Mouse (Mus musculus) limb, embryonic 15.5 days (tissue): Measurements from ENCODE around the gene Tubb2b. TPM values are rescaled to one million over a fixed set of nuclear protein-coding genes. Genes with fewer than 3 reads are reported as not detected.

Experiments used
- ATAC-seq: fragments of 200-750 bp; cut with Nextera tagmentation; 2 replicates; pipeline ENCODE4 v1.8.0; 2017; ENCODE audit warnings: low read depth, moderate TSS enrichment; ENCODE audit not compliant: insufficient number of reproducible peaks, low FRiP score, low TSS enrichment
- H3K27ac ChIP-seq: fragments of 300-500 bp; sonication (generic); 2 replicates; pipeline ENCODE4 v1.5.1; 2015; ENCODE audit warnings: moderate library complexity, mild to moderate bottlenecking, inconsistent platforms
- H3K27me3 ChIP-seq: fragments of 300-500 bp; sonication (generic); 2 replicates; pipeline ENCODE4 v1.6.1; 2015; ENCODE audit warnings: inconsistent platforms
- H3K36me3 ChIP-seq: fragments of 300-500 bp; sonication (generic); 2 replicates; pipeline ENCODE4 v1.6.1; 2015; ENCODE audit warnings: inconsistent platforms
- H3K4me1 ChIP-seq: fragments of 300-500 bp; sonication (generic); 2 replicates; pipeline ENCODE4 v1.6.1; 2015; ENCODE audit warnings: inconsistent platforms
- H3K4me2 ChIP-seq: fragments of 300-500 bp; sonication (generic); 2 replicates; pipeline ENCODE4 v1.6.1; 2015; ENCODE audit warnings: mild to moderate bottlenecking, inconsistent platforms
- H3K4me3 ChIP-seq: fragments of 300-500 bp; sonication (generic); 2 replicates; pipeline ENCODE4 v1.5.1; 2015; ENCODE audit warnings: mild to moderate bottlenecking, inconsistent platforms
- H3K9ac ChIP-seq: fragments of 300-500 bp; sonication (generic); 2 replicates; pipeline ENCODE4 v1.6.1; 2015; ENCODE audit warnings: inconsistent platforms
- H3K9me3 ChIP-seq: fragments of 300-500 bp; sonication (generic); 2 replicates; pipeline ENCODE4 v1.6.1; 2016; ENCODE audit warnings: inconsistent platforms
- WGBS: fragments of 180-500 bp; shearing (Covaris S2); methylation state at CpG from one replicate; pipeline ENCODE4 v1.1.7; 2015; 5-methylcytosine and 5-hydroxymethylcytosine counted together
- polyA plus RNA-seq: library from polyadenylated mRNA; unstranded; fragments of >200 nt; fragmentation: Nextera tagmentation; extraction: Ambion mirVana; gene quantifications from 2 replicates; pipeline ENCODE4 v1.2.1, GENCODE M21; 2015

Tubb2b gene
- polyA plus RNA-seq, 1 experiment from 2014 or later, result 33.5 TPM

GRCm38 (mm10) chr13:34153254-34154011, 23.2 kb upstream of the Tubb2b start:
- Histone ChIP-seq H3K9ac (no peak overlapping the region), H3K4me1 (peaks cover 44% of the 10 kb centered on the region), H3K27me3 (no peaks in the 10 kb centered on the region), H3K27ac (peak overlapping the region; percentile 22; the same call in 1 of the 2 replicates), H3K4me2 (no peak overlapping the region), H3K4me3 (no peak overlapping the region), H3K9me3 (no peaks in the 10 kb centered on the region), H3K36me3 (no peaks in the 10 kb centered on the region)
- ATAC-seq, result no peak
- 65% methylated on average over 5 of the region's 5 CpGs for WGBS

- Histone ChIP-seq H3K27me3 (no peaks in the 10 kb centered on the region), H3K4me1 (peaks cover 44% of the 10 kb centered on the region), H3K4me3 (no peak overlapping the region), H3K9me3 (no peaks in the 10 kb centered on the region), H3K36me3 (no peaks in the 10 kb centered on the region), H3K27ac (no peak overlapping the region), H3K4me2 (no peak overlapping the region), H3K9ac (no peak overlapping the region)
- ATAC-seq, result no peak
- WGBS, result 58% methylated on average over 7 of the region's 7 CpGs
Observed at GRCm38 (mm10) chr13:34152695-34153094, 22.4 kb upstream of the Tubb2b start.

- 91% methylated on average over 1 of the region's 1 CpGs for WGBS
Observed at GRCm38 (mm10) chr13:34151425-34151824, 21.2 kb upstream of the Tubb2b start.

GRCm38 (mm10) chr13:34150271-34151027, 20.2 kb upstream of the Tubb2b start:
- Histone ChIP-seq H3K4me2 (peak overlapping the region; percentile 33), H3K9ac (no peak overlapping the region), H3K27ac (peak overlapping the region; percentile 83), H3K4me3 (no peak overlapping the region), H3K27me3 (no peaks in the 10 kb centered on the region), H3K9me3 (no peaks in the 10 kb centered on the region), H3K4me1 (peaks cover 40% of the 10 kb centered on the region), H3K36me3 (no peaks in the 10 kb centered on the region)
- no peak for ATAC-seq
- 11% methylated on average over 19 of the region's 19 CpGs for WGBS

More at GRCm38 (mm10) chr13:34151425-34151824, 21.2 kb upstream of the Tubb2b start:
- no peak overlapping the region for H3K4me2 ChIP-seq
- no peak overlapping the region for H3K9ac ChIP-seq
- H3K36me3 ChIP-seq, result no peaks in the 10 kb centered on the region
- no peak for ATAC-seq
- no peak overlapping the region for H3K27ac ChIP-seq
- no peaks in the 10 kb centered on the region for H3K27me3 ChIP-seq
- H3K9me3 ChIP-seq, result no peaks in the 10 kb centered on the region
- H3K4me3 ChIP-seq, result no peak overlapping the region
- H3K4me1 ChIP-seq, result peaks cover 40% of the 10 kb centered on the region

GRCm38 (mm10) chr13:34149463-34150176, 19.4 kb upstream of the Tubb2b start:
- Histone ChIP-seq H3K27me3 (no peaks in the 10 kb centered on the region), H3K9me3 (no peaks in the 10 kb centered on the region), H3K9ac (no peak overlapping the region), H3K27ac (peak overlapping the region; percentile 83), H3K4me1 (peaks cover 37% of the 10 kb centered on the region), H3K4me2 (peak overlapping the region; percentile 70), H3K36me3 (no peaks in the 10 kb centered on the region), H3K4me3 (peak overlapping the region; percentile 44)
- WGBS, result 59% methylated on average over 5 of the region's 5 CpGs
- no peak for ATAC-seq

- peak; percentile 66 for ATAC-seq
- WGBS, result 4% methylated on average over 23 of the region's 23 CpGs
- H3K27me3 ChIP-seq, result no peaks in the 10 kb centered on the region
Observed at GRCm38 (mm10) chr13:34148767-34149392, 18.6 kb upstream of the Tubb2b start.

GRCm38 (mm10) chr13:34148181-34148580, 17.9 kb upstream of the Tubb2b start:
- H3K9ac ChIP-seq, result no peak overlapping the region
- H3K9me3 ChIP-seq, result no peaks in the 10 kb centered on the region
- no peaks in the 10 kb centered on the region for H3K27me3 ChIP-seq
- H3K4me2 ChIP-seq, result peak overlapping the region; percentile 70; the same call in 1 of the 2 replicates
- WGBS, result 76% methylated on average over 3 of the region's 3 CpGs
- peaks cover 23% of the 10 kb centered on the region for H3K4me1 ChIP-seq
- no peak overlapping the region for H3K4me3 ChIP-seq
- no peak for ATAC-seq
- no peaks in the 10 kb centered on the region for H3K36me3 ChIP-seq
- H3K27ac ChIP-seq, result peak overlapping the region; percentile 83

More at GRCm38 (mm10) chr13:34148767-34149392, 18.6 kb upstream of the Tubb2b start:
- Histone ChIP-seq H3K9ac (peak overlapping the region; percentile 45), H3K4me2 (peak overlapping the region; percentile 70), H3K9me3 (no peaks in the 10 kb centered on the region), H3K36me3 (no peaks in the 10 kb centered on the region), H3K27ac (peak overlapping the region; percentile 83), H3K4me3 (peak overlapping the region; percentile 44), H3K4me1 (peaks cover 30% of the 10 kb centered on the region)

GRCm38 (mm10) chr13:34146916-34147315, 16.6 kb upstream of the Tubb2b start:
- Histone ChIP-seq H3K4me1 (peaks cover 19% of the 10 kb centered on the region), H3K9me3 (no peaks in the 10 kb centered on the region), H3K36me3 (no peaks in the 10 kb centered on the region), H3K4me3 (no peak overlapping the region), H3K4me2 (no peak overlapping the region), H3K27ac (no peak overlapping the region), H3K27me3 (no peaks in the 10 kb centered on the region), H3K9ac (no peak overlapping the region)
- no peak for ATAC-seq
- 74% methylated on average over 3 of the region's 3 CpGs for WGBS

- no peaks in the 10 kb centered on the region for H3K9me3 ChIP-seq
- H3K4me1 ChIP-seq, result no peaks in the 10 kb centered on the region
- H3K36me3 ChIP-seq, result no peaks in the 10 kb centered on the region
- WGBS, result 67% methylated on average over 5 of the region's 5 CpGs
- no peaks in the 10 kb centered on the region for H3K27me3 ChIP-seq
- H3K9ac ChIP-seq, result no peak overlapping the region
- no peak overlapping the region for H3K4me3 ChIP-seq
- no peak for ATAC-seq
- no peak overlapping the region for H3K27ac ChIP-seq
- H3K4me2 ChIP-seq, result no peak overlapping the region
Observed at GRCm38 (mm10) chr13:34143389-34143788, 13.1 kb upstream of the Tubb2b start.

GRCm38 (mm10) chr13:34136605-34137004, 6.3 kb upstream of the Tubb2b start:
- peaks cover 22% of the 10 kb centered on the region for H3K4me1 ChIP-seq
- 48% methylated on average over 7 of the region's 7 CpGs for WGBS
- peaks cover 10% of the 10 kb centered on the region for H3K27me3 ChIP-seq
- H3K4me3 ChIP-seq, result no peak overlapping the region
- peak overlapping the region; percentile 27; the same call in 1 of the 2 replicates for H3K27ac ChIP-seq
- H3K9ac ChIP-seq, result no peak overlapping the region
- no peaks in the 10 kb centered on the region for H3K36me3 ChIP-seq
- H3K4me2 ChIP-seq, result no peak overlapping the region
- ATAC-seq, result no peak
- no peaks in the 10 kb centered on the region for H3K9me3 ChIP-seq

- Histone ChIP-seq H3K27ac (no peak overlapping the region), H3K36me3 (no peaks in the 10 kb centered on the region), H3K27me3 (peaks cover 10% of the 10 kb centered on the region), H3K9me3 (no peaks in the 10 kb centered on the region), H3K4me3 (no peak overlapping the region), H3K9ac (no peak overlapping the region), H3K4me2 (no peak overlapping the region), H3K4me1 (peaks cover 41% of the 10 kb centered on the region)
- no peak for ATAC-seq
- WGBS, result 76% methylated on average over 7 of the region's 7 CpGs
Observed at GRCm38 (mm10) chr13:34134276-34134675, 4.0 kb upstream of the Tubb2b start.
